Mouse (Mus musculus) yolk sac, embryonic 10.5 days (tissue): ENCODE results near the gene Twf2.
A peak's percentile ranks its signal among the peaks of the same experiment; 100 is the strongest.

Experiments used
- DNase-seq: peaks from one replicate; pipeline ENCODE4 v3.0.0-alpha.2; 2017; ENCODE audit warnings: low spot score

Twf2 gene

GRCm38 (mm10) chr9:106179454-106179853 is 23.5 kb upstream of the Twf2 start:
- no peak for DNase-seq

DNA sequence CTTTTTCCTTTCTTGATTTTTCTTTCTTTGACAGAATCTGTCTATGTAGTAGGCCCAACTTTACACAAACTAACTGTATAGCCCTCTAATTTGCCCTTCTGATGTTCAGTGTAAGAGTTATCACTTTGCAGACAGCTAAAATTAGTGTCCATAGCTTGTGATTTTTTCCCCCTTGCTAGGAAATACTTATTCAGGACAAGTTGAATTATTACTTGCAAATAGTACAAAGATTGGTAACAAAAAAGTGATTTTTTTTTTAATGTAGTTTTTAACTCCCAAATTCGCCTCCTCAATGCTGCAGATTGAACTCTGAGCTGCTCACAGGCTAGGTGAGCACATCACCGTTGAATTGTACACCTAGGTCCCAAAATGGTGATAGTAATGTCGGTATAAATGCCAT is 22.9 kb upstream of the Twf2 start:
- no peak for DNase-seq

- no peak for DNase-seq
These were observed 20.8 kb upstream of the Twf2 start for GRCm38 (mm10) chr9:106182146-106182545.

- DNase-seq = no peak
These were observed 18.9 kb upstream of the Twf2 start for GRCm38 (mm10) chr9:106183996-106184395.

- no peak for DNase-seq
These were observed 11.6 kb upstream of the Twf2 start for GRCm38 (mm10) chr9:106191355-106191754.

- no peak for DNase-seq
These were observed 10.9 kb upstream of the Twf2 start for GRCm38 (mm10) chr9:106192024-106192423.

DNA sequence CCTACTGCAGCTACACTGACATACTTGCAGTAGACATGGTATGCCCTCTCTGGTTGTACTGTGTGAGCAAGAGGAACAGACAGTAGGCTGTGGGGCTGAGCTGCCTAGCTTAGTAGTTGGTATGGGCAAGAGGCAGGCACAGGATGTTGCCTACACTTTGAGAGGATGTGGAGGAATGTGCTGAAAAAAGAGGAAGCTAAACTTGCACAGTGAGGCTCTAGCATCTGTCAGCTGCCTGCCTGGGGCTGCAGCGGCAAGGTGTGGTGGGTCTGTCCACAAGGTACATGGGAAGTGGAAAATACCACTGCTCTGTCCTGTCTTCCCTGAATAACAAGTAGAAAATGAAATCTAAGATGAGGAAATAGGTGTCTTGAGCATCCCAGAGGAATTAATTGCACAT is 9.9 kb upstream of the Twf2 start:
- no peak for DNase-seq

DNA sequence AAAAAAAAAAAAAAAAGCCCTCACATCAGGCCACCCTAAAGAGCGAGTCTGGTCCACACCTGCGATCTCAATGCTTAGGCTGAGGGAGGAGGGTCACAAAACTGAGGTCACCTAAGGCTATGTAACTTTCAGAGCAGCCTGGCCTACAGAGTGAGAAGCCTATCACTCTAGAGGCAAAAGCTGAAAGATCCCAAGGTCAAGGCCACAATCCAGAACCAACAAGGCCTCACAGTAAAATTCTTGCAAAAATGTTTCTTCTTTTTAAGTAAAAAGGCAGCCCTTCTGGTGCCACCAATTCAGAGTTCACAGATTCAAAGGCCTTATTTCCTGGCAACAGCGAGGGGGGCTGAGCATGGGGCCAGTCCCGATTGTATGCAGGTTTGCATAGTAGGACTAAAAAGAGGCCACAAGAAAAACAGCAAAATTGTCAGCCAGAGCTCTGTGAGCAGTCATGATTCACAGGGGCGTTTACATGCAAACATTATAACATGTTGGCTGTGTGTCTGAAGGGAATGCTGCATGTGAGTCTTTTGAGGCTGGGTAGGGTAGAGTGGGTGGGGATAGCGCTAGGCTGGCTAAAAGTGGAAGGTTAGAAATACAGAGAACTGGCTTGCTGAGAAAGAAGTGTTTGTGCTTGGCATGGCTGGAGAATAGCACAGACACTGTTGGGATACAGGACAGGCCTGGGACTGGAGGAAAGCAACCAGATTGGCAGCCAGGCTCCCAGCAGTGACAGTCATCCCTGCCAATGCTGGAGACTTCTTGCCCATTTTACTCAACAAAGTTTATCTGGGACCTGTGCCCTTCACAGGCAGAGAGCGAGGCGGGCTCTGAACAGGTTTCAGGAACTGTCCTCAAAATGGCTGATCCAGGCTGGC is 8.7 kb upstream of the Twf2 start:
- no peak for DNase-seq

DNA sequence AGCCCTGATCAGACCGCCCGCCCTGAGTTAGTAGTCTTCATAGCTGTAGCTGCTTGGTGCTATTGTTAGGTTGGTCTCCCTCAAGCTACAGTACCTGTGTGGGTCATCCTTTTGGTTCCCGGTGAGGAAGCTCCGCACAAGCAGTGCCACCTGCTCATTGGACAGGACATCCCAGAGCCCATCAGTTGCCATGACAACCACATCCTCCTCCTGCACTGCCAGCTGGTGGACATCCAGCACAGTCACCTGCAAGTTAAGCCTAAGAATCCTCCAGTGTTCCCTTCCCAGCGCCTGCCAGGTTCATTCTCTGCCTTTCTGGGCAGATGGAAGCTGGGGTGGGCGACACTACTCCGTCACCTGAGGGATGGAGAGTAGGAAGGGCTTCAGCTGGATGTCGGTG is 7.2 kb upstream of the Twf2 start:
- no peak for DNase-seq

GRCm38 (mm10) chr9:106197081-106197713 is 5.7 kb upstream of the Twf2 start:
- DNase-seq = no peak

- DNase-seq = no peak
These were observed 5.2 kb upstream of the Twf2 start for GRCm38 (mm10) chr9:106197732-106198131.

- DNase-seq = peak; percentile 85
These were observed 3.9 kb upstream of the Twf2 start for GRCm38 (mm10) chr9:106198962-106199458.

- no peak for DNase-seq
These were observed 3.2 kb upstream of the Twf2 start, which contains the start of gene Ppm1m for GRCm38 (mm10) chr9:106199535-106200272. TSS of gene Ppm1m (minus strand) at chr9:106199746.

DNA sequence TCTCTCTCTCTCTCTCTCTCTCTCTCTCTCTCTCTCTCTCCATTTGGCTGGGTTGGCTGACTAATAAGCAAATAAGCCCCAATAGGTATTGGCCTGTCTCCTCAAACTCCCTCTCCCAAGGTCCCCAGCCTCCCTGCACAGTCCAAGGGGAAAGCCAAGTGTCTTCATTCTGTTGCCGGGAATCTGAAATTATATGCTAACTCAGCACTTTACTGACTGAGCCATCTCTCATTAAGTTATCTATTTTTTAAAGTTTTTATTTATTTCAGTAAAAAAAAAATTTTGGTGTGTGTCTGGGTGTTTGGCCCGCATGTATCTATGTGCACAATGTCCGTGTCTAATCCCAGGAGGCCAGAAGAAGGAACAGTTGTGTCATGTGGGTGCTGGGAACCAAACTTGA is 1.0 kb upstream of the Twf2 start:
- DNase-seq = no peak

DNA sequence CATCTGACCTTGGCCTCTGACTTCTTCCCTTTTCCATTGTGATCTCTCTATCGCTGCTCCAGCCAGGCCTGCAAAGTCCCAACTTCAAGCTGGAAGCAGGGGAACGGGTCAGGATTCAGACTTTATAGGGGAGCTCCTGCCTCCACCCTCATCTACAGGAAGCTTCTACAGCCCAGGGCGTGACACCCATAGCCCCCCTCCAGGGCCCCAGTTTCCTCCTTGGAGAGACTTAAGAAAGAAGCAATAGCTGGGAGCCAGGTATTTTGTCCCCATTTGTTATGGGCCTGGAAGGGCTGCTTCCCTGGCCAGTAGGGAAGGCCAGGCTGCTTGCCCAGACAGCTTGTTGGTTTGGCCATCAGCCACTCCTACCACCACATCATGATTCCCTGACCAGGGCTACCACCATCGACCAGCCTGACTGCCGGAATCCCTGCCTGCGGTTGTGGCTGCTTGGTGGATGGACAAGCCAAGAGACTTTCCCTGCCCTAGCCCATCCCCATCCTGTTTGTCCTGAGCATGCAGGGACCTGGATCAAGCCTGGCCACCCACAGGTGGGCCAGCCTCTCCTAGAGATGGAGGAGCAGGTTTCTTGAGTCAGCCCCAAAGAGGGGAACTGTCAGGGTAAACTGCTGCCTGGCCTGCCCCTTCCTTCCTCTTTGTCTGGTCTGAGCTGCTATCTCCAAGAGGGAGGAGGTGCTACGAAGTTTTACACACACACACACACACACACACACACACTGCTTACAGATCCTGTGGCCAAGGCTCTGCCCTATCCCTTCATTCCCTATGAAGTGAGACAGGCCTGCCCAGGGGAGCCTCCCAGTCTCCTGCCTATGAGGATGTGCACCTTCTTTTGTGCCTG is 1.3 kb downstream of the Twf2 start:
- no peak for DNase-seq

DNA sequence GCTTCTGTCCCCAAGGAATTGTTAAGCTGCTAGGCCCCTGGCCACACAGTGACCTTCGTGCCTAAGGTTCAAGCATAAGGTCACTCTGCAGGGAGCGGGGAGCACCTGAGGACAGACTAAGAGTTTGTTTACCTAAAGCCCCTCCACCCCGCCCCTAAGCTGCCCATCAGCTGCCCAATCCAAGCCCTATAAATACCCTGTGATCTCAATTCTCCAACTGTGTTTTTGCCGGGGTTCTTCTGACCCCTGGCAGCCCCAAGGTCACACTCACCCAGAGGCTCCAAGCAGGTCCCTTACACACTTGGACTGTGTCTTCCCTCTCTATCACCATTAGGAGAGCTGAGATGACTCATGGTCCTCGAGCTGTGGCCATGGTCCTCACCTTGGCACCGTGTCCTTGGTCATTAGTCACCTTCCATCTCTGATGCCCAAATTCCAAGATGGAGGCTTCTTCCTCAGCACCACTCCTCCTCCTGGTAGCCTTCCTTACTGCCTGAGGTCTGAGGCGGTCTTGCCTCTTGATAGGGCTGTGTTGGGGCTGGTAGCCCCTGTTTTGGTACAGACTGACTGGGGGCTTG is 2.9 kb downstream of the Twf2 start:
- no peak for DNase-seq

DNA sequence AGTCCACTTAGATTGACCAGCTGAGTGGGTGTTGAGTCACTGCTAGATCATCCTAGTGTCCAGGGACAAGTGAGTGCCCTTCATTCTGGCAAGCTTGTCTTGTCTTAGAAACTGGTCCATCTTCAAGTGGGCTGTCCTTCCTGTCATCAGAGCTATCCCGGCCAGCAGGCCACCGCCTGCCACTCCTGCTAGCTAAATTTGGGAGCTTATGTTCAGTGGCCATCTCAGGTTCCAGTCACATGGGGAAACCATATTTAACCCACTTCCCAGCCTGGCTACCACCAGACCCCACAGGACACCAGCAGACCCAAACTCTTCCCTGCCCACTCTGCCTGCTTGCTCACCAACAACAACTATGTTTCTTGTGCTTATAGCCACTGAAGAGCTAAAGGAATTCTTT is 3.6 kb downstream of the Twf2 start:
- no peak for DNase-seq

DNA sequence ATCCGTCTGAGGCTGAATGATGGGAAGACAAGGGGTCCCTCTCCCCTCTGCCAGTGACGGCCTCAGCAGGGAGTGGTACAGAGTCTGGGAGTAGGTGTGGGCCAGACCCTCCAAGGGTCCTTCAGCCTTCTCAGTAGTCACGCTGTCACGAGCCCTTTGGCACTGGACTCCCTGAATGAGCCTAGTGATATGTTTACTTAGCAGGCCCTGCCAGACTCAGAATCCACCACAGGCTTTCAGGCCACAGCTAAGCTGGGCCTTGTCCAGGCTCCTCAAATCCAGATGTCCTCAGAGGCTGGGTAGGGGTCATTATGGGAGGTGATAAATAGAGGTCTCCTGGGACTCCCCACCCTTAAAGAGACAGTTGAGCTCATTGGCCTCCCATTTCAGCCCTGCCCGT is 5.3 kb downstream of the Twf2 start:
- DNase-seq = no peak

- DNase-seq = no peak
These were observed 7.0 kb downstream of the Twf2 start for GRCm38 (mm10) chr9:106209954-106210353.

DNA sequence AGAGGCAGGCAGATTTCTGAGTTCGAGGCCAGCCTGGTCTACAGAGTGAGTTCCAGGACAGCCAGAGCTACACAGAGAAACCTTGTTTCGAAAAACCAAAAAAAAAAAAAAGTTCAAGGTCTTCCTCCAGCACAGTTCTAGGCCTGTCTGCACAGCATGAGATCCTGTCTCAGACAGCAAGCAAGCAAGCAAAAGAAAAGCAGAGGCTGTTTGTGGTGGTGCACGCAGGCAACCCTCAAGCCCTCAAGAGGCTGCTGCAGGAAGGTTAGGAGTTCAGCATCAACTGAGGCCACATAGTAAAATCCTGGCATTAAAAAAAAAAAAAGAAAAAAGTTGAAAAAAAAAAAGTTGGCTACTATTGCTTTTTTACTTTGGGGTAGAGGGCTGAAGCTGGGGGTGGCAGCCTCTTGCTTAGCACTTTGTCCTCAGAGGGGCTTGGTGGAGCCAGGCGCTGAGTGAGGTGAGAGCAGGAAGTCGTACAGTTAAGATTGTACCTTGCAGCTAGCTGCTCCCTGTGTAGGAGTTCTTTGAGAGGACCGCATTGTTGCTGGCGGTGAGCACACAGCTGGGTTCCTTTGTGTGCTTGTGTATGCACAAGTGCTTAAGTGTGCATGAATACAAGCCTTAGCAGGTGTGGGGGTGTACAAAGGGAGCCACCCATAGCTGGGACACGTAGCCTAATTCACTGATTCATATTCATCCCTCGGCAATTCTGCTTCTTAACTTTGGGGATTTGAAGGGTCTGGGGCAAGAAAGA is 8.1 kb downstream of the Twf2 start:
- DNase-seq = no peak
